Mouse (Mus musculus): ENCODE measurements around the gene Gipc2.

Gipc2 gene

DNA sequence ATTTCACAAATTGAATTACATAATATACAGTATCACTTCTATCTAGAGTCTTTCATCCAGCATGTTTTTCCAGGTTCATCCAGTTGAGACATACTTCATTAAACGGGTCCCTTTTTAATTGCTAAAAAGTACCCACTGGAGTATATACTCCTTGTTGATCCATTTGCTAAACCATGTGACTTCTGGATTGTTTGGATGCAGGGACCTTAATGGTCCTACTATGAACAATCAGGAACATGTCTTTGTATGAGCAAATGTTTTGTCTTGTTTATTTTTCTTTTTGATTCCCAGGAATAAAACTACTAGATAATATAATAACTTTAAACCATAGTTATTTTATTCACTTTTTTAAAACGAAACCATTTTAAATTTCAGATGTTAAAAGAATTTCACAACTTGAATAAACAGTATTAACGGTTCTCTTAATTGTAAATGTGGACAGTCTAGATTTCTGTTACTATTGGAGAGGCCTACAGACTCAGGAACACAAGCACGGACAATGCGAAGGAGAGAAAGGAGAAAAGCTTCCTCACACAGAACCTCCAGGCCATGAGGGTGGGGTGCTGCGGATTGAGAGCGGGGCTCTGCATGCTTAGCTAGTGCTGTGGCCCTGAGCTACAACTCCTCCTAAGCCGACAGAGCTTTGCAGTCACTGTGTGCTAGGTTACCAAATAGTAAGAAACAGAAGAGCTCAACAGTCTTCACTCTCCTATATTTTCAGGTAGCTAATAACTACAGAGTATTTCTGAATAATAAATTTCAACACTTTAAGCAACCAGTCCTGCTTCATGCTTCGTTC is 24.8 kb upstream of the Gipc2 start:
- intact Hi-C loops (cut with DNase I) = loop anchor here (5.0 kb wide), 1 partner anchor 79 kb away; no protein-coding TSS in a partner anchor

- intact Hi-C loops (cut with DNase I) = no loop called here
Measured at GRCm38 (mm10) chr3:152189306-152189705, 23.3 kb upstream of the Gipc2 start.

DNA sequence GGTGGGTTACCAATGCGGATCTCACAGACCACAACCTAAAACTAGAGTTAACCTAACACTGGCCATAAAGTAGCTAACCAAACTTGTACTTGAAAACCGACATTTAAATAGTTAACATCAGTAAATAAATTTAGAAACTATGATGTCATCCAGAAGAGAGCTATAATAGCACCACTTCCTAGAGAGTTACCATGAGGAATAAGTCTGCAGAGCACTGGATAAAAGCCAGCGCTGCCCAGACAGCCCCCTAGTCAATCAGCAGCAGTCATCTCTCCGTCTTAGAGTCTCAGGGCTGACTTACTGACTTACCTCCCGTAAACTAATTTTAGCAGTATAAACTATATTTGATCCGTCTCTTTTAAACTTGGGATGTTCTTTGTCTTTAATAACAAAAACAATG is 20.1 kb upstream of the Gipc2 start:
- intact Hi-C loops (cut with DNase I) = no loop called here

GRCm38 (mm10) chr3:152183522-152183921 is 17.5 kb upstream of the Gipc2 start:
- intact Hi-C loops (cut with DNase I) = no loop called here

DNA sequence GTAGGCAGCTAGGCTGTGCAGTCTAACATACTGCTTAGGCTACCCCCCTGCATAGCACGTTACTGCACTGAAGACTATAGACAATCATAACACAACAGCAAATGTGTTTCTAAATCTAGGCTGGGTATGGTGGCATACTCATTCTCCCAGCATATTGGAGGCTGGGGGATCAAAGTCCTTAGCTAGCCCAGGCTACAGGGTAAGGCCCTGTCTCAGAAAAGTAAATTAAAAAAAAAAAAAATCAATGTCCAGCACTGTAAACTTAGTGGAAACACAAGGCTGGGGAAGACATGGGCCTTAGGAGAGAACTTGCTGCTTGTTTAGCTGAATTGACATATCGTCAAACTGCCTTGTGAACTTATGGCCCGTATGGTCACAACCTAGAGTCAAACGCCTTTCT is 14.6 kb upstream of the Gipc2 start:
- intact Hi-C loops (cut with DNase I) = no loop called here

- intact Hi-C loops (cut with DNase I) = no loop called here
Measured at GRCm38 (mm10) chr3:152179285-152179684, 13.3 kb upstream of the Gipc2 start.

DNA sequence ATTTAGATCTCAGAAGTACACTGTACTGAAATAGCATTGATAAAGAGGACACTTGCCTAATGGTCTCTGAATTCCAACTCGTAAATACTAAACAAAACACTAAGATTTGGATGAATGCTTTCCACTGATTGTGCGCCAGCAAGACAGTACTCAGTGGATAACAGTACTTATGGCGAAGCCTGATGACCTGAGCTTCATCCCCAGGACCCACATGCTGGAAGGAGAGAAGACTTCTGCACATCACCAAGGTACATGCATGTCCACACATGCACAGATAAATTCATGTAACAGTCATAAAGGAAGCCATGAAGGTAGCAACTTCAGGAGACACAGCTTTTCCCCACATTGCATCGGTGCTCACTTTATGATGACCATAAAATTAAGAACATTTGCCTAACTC is 12.8 kb upstream of the Gipc2 start:
- intact Hi-C loops (cut with DNase I) = no loop called here

DNA sequence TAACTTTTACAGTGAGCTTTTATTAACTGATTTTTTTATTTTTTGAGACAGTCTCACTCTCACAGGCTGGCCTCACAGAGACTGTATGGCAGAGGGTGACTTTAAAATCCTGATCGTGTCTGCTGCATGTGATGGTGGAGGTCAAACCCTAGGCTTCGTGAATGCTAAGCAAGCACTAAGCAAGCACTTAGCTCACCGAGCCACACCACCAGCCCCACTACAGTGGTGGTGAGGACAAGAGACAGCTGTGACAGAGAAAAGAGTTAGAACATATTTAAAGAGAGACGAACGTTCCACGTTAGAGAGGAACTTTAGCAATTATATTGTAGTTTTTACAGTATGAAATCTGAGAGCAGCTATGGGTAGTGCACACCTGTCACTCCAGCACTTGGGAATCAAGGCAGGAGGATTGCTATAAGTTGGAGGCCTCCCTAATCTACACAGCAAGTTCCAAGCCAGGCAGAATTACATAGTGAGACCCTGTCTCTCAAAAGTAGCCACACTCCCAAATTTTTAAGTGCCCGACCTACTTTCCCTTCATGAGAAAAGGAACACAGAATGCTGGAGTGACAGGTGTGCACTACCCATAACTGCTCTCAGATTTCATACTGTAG is 6.4 kb upstream of the Gipc2 start:
- intact Hi-C loops (cut with DNase I) = no loop called here

DNA sequence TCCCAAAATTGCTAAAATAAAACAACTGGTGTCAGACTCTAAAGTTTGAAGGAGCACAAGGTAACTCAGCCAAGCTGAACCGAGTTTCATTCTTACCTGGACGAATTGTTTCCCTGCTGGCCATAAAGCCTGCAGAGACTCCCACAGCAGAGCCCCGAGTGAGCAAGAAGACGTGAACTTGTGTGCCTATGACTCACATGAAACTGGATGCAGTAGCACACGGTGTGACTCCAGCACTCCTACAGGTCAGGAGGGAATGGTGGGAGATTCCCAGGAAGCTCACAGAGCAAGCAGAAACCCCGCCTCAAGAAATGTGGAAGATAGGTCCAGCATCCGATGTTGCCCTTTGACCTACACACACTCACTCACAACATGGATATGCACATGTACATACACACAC is 5.8 kb upstream of the Gipc2 start:
- intact Hi-C loops (cut with DNase I) = no loop called here

DNA sequence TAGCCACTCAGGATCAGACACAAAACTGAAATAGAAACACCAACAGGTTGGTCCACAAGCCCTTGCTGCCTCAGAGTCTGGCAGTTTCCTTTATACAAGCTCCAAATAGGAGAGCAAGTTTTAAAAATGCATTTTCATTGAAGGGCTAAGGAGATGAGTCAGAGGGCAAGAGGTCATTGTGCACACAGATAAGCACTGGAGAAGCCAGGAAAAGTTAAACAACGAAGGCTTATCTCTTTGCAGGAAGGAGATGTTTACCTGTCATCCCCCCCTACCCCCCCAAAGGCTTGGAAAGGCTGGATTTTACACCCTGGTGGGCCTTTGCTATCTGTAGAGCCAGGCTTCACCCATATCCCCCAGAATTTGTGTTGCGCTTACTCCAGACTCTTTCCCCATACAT is 5.2 kb upstream of the Gipc2 start:
- intact Hi-C loops (cut with DNase I) = no loop called here

DNA sequence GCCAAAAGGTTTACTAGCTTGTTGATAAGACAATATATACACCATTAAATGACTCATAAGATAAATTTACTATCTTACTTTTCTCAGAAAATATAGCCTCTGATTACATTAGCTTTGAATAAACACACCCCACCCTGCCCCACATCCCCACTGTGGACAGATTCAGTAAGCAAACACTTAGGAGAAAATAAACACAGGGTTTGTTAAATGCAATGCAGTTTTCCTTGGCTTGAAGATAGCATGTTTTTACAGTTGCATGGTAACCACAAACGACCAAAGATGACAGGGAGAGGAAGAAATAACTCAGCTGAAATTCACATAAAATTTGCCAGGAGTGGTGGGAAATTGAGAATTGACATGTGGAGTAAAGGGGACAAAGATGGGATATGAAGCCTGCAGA is 4.4 kb upstream of the Gipc2 start:
- intact Hi-C loops (cut with DNase I) = no loop called here

GRCm38 (mm10) chr3:152168007-152168406 is 2.0 kb upstream of the Gipc2 start:
- intact Hi-C loops (cut with DNase I) = no loop called here

DNA sequence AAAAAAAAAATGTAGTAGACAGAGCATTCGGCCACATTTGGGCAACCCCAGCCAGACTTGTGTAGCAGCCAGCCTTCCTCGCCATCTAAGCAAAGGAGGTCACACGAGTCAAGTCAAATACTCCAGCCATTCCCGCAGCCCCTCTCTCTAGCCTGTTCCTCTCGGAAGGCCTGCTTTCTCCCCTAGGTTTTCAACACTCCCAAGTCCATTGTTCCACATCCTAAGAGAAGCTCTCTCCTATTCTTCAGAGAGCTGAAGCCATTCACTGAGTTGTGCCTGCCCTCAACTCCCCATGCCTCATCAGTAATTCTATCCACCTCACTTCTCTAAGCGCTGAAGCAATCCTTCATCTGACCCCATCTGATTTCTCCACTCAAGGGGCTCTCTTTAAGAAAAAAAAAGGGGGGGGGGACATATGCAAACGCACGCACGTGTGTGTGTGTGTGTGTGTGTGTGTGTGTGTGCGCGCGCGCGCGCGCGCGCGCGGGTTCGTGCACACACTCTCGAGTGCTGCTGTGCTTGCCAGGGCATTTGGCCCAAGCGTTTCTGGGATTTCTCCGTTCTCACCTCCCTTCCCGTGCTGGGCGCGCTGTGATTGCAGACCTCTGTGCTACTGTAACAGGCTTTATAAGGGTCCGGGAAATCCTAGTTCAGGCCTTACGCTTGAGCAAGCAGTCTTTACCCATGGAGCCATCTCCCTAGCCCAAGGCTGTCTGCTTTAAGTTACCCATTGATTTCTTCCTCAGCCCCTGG is 845 bp upstream of the Gipc2 start:
- intact Hi-C loops (cut with DNase I) = no loop called here

DNA sequence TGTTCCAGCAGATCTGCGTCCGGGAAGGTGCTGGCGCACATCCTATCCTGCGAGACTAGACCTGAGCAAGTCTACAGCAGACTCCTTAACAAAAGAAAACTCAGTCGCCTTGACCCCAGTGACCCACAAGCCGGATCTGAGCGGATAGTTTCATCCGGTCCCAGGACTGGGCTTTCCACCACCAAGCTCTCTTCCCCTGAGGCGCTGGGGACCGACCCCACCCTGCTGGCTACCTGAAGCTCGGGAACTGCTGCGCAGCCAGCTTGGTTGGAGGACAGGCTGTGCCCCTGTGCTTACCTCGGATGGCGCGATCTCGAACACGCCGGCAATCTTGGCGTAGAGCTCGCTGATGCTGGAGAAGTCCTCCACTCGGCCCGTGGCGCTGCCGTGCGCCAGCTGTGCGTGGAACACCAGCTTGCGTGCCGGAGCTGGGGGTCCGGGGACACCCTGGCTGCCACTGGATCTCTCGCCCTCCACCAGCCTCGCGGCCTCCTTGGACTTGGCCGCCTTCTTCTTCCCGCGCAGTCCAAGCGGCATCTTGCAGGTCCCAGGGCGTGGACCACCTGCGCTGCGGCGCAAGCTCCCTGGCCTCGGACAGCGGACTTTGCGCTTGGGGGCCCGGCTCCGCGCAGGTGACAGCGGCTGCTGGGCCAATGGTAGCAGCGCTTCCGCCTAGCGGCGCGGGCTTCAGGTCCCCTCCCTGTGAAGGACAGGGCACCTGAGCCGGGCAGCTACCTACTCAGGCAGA is 505 bp downstream of the Gipc2 start:
- intact Hi-C loops (cut with DNase I) = no loop called here

- intact Hi-C loops (cut with DNase I) = no loop called here
Measured at GRCm38 (mm10) chr3:152165014-152165350, 1.0 kb downstream of the Gipc2 start.

DNA sequence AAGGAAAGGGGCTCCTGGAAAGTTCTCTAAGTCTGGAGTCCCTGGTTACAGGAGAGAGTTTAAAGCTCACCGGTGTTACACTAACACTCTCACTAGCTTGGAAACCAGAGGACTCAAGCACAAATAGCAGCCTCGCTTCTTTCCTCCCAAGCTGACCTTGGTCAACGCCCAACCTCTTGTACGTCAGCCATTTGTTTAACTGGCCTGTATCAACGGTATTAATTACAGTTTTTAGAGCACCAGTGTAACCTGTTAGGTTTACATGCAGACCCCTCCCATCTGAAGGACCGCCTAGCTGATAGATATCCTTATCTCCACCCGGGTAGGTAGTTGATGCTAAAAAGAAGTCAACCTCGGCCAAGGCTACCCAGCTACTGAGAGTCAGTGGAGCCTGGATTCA is 2.7 kb downstream of the Gipc2 start:
- intact Hi-C loops (cut with DNase I) = no loop called here

DNA sequence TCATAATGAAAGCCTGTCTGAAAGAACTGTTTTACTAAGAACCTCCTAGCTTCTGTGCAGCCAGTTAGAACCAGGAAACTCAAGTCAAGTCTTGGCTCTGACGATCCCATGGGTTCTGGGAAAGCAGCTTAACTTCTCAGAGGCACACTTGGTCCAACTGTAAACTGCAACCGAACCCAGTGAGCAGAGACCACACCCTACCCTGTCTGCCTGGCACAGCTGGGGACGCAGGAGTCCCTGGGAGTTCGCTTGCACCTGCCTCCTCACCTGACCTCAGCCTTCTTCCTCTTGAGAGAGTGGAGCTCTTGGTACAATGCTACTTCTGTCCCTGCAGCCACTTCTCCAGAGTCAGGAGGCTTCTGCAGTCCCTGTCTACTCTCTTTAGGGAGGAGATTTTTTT is 5.4 kb downstream of the Gipc2 start:
- intact Hi-C loops (cut with DNase I) = no loop called here

DNA sequence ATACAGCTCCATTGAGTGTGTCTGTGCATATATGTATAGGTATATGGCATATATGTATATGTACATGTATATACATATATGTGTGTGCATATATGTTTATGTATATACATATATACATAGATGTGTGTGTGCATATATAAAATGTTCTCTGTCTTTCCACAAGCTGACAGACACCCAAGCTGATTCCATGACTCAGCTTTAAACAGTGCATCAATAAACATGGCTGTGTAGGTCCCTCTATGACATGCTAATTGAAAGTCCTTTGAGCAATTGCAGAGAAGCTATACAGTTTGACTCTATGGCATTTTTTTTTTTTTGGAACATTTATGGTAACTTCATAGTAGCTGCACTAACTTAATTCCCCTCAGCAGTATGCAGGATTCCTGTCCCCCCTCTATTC is 6.7 kb downstream of the Gipc2 start:
- intact Hi-C loops (cut with DNase I) = no loop called here

- intact Hi-C loops (cut with DNase I) = no loop called here
Measured at GRCm38 (mm10) chr3:152158344-152159291, 7.4 kb downstream of the Gipc2 start.

DNA sequence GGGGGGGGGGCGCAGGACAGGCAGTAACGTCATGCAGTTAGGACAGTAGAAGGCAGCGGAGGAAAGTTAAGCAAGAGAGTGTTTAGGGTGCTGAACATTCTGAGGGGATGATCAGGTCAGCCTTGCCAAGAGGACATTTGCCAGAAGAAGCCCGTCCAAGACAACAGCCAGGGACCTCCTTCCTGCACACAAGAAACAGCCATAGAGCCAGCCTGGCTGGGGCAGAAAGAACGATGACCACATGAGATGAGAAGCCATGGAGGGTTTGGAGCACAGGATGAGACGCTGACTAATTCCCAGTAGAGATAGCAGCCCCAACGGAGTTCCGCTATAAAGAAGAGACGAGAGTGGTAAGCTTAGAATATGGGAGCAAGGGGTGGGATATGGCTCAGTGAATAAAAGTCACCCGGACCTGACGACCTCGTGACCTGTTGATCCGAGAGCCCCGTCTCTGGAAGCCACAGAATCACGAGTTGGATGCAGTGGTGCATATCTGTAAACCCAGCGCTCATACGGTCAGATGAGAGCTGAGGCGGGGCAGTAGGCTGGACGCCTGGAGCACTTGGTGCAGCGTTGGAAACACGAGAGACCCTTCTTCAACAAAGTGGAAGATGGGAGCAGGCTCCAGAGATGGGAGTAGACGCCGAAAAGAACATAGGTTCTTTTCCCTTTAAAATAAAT is 9.1 kb downstream of the Gipc2 start:
- intact Hi-C loops (cut with DNase I) = no loop called here
